In the genomic region with DNA sequence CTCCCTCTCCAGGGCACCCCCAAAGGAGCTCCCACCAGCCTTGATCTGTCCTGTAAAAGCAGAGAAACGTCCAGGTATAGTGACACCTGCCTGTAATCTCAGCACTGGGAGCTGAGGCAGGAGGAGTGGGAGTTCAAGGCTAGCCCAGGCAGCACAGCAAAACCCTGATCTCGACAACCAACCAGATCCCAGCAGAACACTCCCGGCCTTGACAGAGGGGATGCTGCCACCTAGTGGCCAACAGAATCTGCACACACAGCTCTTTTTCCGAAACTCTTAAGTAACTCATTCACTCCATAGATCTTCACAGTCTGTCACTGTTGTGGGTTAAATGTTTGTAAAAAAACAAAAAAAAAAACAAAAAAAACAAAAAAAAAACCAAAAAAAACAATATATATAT, we compare ENCODE assay signal across 8 mouse cellular contexts. TPM values are rescaled to one million over a fixed set of nuclear protein-coding genes. Genes with fewer than 3 reads are reported as not detected.
DNase-seq lines count a peak whose midpoint lies in the region; ATAC-seq lines count a peak whose summit lies in the region.
"Had no signal": no experiment of that assay in that cellular context is flagged by ENCODE, and none has a peak within 500 bp of the region (broad histone marks: within the 10 kb centered on the region; RNA-seq: fewer than 3 reads in every experiment).

No protein-coding gene starts in this region.

- DNase-seq in ZHBTc4 (ENCODE audit: low read depth, low spot score) = peak; percentile 87
- DNase-seq in cerebellum, postnatal 10 days = peak; percentile 84 to 88
- peak; percentile 59 to 76 for DNase-seq in frontal cortex, postnatal 10 days (ENCODE audit: low spot score in 2 of 2)
- DNase-seq in left cerebral cortex, adult 8-10 months (ENCODE audit: low spot score in 2 of 2) = peak; percentile 63 to 69
- DNase-seq in right cerebral cortex, postnatal 4 days = peak; percentile 87

- no peaks in the 10 kb centered on the region for H3K36me3 ChIP-seq in midbrain, embryonic 12.5 days
- H3K36me3 ChIP-seq: lung, embryonic 15.5 days had no signal

- H3K27ac ChIP-seq in midbrain, embryonic 12.5 days (replicated peaks) = no peak overlapping the region
- H3K27ac ChIP-seq: lung, embryonic 15.5 days had no signal

- no peak overlapping the region for H3K4me2 ChIP-seq in midbrain, embryonic 12.5 days (replicated peaks)
- H3K4me2 ChIP-seq: lung, embryonic 15.5 days had no signal

- 2% methylated on average over 4 of the region's 4 CpGs for WGBS in midbrain, embryonic 12.5 days

- H3K9ac ChIP-seq in midbrain, embryonic 12.5 days (replicated peaks) = no peak overlapping the region
- H3K9ac ChIP-seq: lung, embryonic 15.5 days had no signal

- no peaks in the 10 kb centered on the region for H3K27me3 ChIP-seq in midbrain, embryonic 12.5 days
- H3K27me3 ChIP-seq: lung, embryonic 15.5 days had no signal

- no peaks in the 10 kb centered on the region for H3K4me1 ChIP-seq in midbrain, embryonic 12.5 days
- H3K4me1 ChIP-seq: lung, embryonic 15.5 days had no signal

- no peak overlapping the region for H3K4me3 ChIP-seq in midbrain, embryonic 12.5 days
- H3K4me3 ChIP-seq: lung, embryonic 15.5 days had no signal

- ATAC-seq in inflammation-experienced regulatory T-cells, adult 6 months = peak; percentile 76
- peak; percentile 38; the same call in 1 of the 2 replicates for ATAC-seq in midbrain, embryonic 12.5 days (ENCODE audit: low FRiP score, low read depth)

- H3K9me3 ChIP-seq in midbrain, embryonic 12.5 days = no peaks in the 10 kb centered on the region
- H3K9me3 ChIP-seq: lung, embryonic 15.5 days had no signal

RNA-seq across cellular contexts. Expression of a gene that starts 12.2 kb away (rescaled TPM):
- polyA plus RNA-seq in inflammation-experienced regulatory T-cells, adult 6 months (2017; shearing (Covaris generic)) = 100 to 1,000 TPM; 106 to 120 (median 115) TPM
- total RNA-seq in left cerebral cortex, adult 8-10 months (2022) = 100 to 1,000 TPM; 130 to 163 (median 146) TPM
- 3.5 and 4.2 TPM in 2 replicates for polyA plus RNA-seq in midbrain, embryonic 12.5 days (2016; fragmentation: Nextera tagmentation; extraction: Ambion mirVana)

RNA-seq across cellular contexts. Expression of a gene that starts 28.3 kb away (rescaled TPM):
- 1 to 10 TPM; 2.5 to 5.2 (median 2.8) TPM for polyA plus RNA-seq in inflammation-experienced regulatory T-cells, adult 6 months (2017; shearing (Covaris generic))
- total RNA-seq in left cerebral cortex, adult 8-10 months (2022) = 10 to 100 TPM; 10.4 to 14.3 (median 12.4) TPM
- polyA plus RNA-seq in midbrain, embryonic 12.5 days (2016; fragmentation: Nextera tagmentation; extraction: Ambion mirVana) = 21.7 and 23.7 TPM in 2 replicates

RNA-seq across cellular contexts. Expression of a gene that starts 42.4 kb away (rescaled TPM):
- not detected for polyA plus RNA-seq in inflammation-experienced regulatory T-cells, adult 6 months (2017; shearing (Covaris generic))
- total RNA-seq in left cerebral cortex, adult 8-10 months (2022) = 100 to 1,000 TPM; 130 to 145 (median 137) TPM
- polyA plus RNA-seq in midbrain, embryonic 12.5 days (2016; fragmentation: Nextera tagmentation; extraction: Ambion mirVana) = 3.2 and 4.2 TPM in 2 replicates
- polyA plus RNA-seq: lung, embryonic 15.5 days had no signal

Comparison
In these comparisons a context has a peak if more than half of its experiments do, and no peak if none do; other contexts are left out.
1. RNA of a gene that starts 12.2 kb away (polyA plus RNA-seq): 106 to 120 TPM in inflammation-experienced regulatory T-cells, adult 6 months; 3.5 to 4.2 TPM in midbrain, embryonic 12.5 days; every median in the first group is over 10 times any median in the second.
2. Peak in every context shown above with its lines, with median percentiles within 50 percentile points of each other: DNase-seq.